Mouse (Mus musculus) intestine, postnatal 0 days (tissue): ENCODE measurements around the gene Cux1. TPM values are rescaled to one million over a fixed set of nuclear protein-coding genes. Genes with fewer than 3 reads are reported as not detected.

ENCODE experiments used
- ATAC-seq: fragments of 200-750 bp; cut with Nextera tagmentation; 2 replicates; pipeline ENCODE4 v1.8.0; 2017; ENCODE audit warnings: mild to moderate bottlenecking, moderate TSS enrichment, moderate library complexity
- H3K27ac ChIP-seq: fragments of 300-500 bp; sonication (generic); 2 replicates; pipeline ENCODE4 v1.5.1; 2014; ENCODE audit warnings: mild to moderate bottlenecking, low read depth, low read length, moderate library complexity
- H3K27me3 ChIP-seq: fragments of 300-500 bp; sonication (generic); replicated peaks from 2 replicates; pipeline ENCODE4 v1.6.1; 2014; ENCODE audit warnings: low read length, mixed read lengths; ENCODE audit not compliant: control insufficient read depth, insufficient read depth
- H3K36me3 ChIP-seq: fragments of 300-500 bp; sonication (generic); 2 replicates; pipeline ENCODE4 v1.6.1; 2014; ENCODE audit warnings: mild to moderate bottlenecking, moderate library complexity; ENCODE audit not compliant: control insufficient read depth, insufficient read depth
- H3K4me1 ChIP-seq: fragments of 300-500 bp; sonication (generic); replicated peaks from 2 replicates; pipeline ENCODE4 v1.6.1; 2014; ENCODE audit warnings: antibody characterized with exemption, low read length, mixed read lengths; ENCODE audit not compliant: control insufficient read depth, insufficient read depth
- H3K4me2 ChIP-seq: fragments of 300-500 bp; sonication (generic); replicated peaks from 2 replicates; pipeline ENCODE4 v1.6.1; 2014; ENCODE audit warnings: low read depth, mild to moderate bottlenecking, moderate library complexity
- H3K4me3 ChIP-seq: fragments of 300-500 bp; sonication (generic); 2 replicates; pipeline ENCODE4 v1.5.1; 2014; ENCODE audit warnings: low read depth, low read length
- H3K9ac ChIP-seq: fragments of 300-500 bp; sonication (generic); 2 replicates; pipeline ENCODE4 v1.6.1; 2014; ENCODE audit warnings: mild to moderate bottlenecking, low read depth, low read length
- H3K9me3 ChIP-seq: fragments of 300-500 bp; sonication (generic); 2 replicates; pipeline ENCODE4 v1.6.1; 2016; ENCODE audit warnings: mixed run types; ENCODE audit not compliant: control insufficient read depth
- CTCF ChIP-seq: sonication (generic); IDR thresholded peaks from 2 replicates; pipeline ENCODE4 v1.5.1; 2016; ENCODE audit warnings: low read depth, mild to moderate bottlenecking, control low read depth, antibody characterized with exemption, moderate library complexity
- WGBS: fragments of 180-500 bp; shearing (Covaris S2); extraction: QIAGEN DNeasy Blood & Tissue Kit; methylation state at CpG from one replicate; pipeline ENCODE4 v1.1.7; 2014; 5-methylcytosine and 5-hydroxymethylcytosine counted together
- polyA plus RNA-seq: library from polyadenylated mRNA; unstranded; fragments of >200 nt; fragmentation: Nextera tagmentation; extraction: Ambion mirVana; gene quantifications from 2 replicates; pipeline ENCODE4 v1.2.1, GENCODE M21; 2015

The Cux1 gene
- polyA plus RNA-seq, 1 experiment from 2014 or later = 29.4 TPM

GRCm38 (mm10) chr5:136510609-136511008 lies 56.7 kb downstream of the Cux1 start:
- H3K4me3 ChIP-seq = no peak overlapping the region
- H3K9me3 ChIP-seq = no peaks in the 10 kb centered on the region
- no peak overlapping the region for H3K27ac ChIP-seq
- no peak for ATAC-seq
- H3K27me3 ChIP-seq = no peaks in the 10 kb centered on the region
- no peak overlapping the region for H3K4me2 ChIP-seq
- H3K36me3 ChIP-seq = no peaks in the 10 kb centered on the region
- TF ChIP-seq CTCF = no peak
- WGBS = 95% methylated on average over 5 of the region's 5 CpGs
- no peak overlapping the region for H3K9ac ChIP-seq
- no peaks in the 10 kb centered on the region for H3K4me1 ChIP-seq

- no peak for ATAC-seq
- no peak for TF ChIP-seq CTCF
- Histone ChIP-seq H3K4me3 (no peak overlapping the region), H3K27ac (no peak overlapping the region), H3K9ac (no peak overlapping the region), H3K4me2 (no peak overlapping the region), H3K27me3 (no peaks in the 10 kb centered on the region), H3K4me1 (no peaks in the 10 kb centered on the region), H3K36me3 (no peaks in the 10 kb centered on the region), H3K9me3 (no peaks in the 10 kb centered on the region)
- WGBS = 87% methylated on average over 4 of the region's 4 CpGs
Observed at GRCm38 (mm10) chr5:136507629-136508028, 59.7 kb downstream of the Cux1 start.

GRCm38 (mm10) chr5:136506262-136506661 lies 61.0 kb downstream of the Cux1 start:
- H3K27me3 ChIP-seq = no peaks in the 10 kb centered on the region
- no peak overlapping the region for H3K27ac ChIP-seq
- H3K36me3 ChIP-seq = no peaks in the 10 kb centered on the region
- 89% methylated on average over 1 of the region's 1 CpGs for WGBS
- no peak overlapping the region for H3K4me3 ChIP-seq
- no peaks in the 10 kb centered on the region for H3K9me3 ChIP-seq
- no peak overlapping the region for H3K4me2 ChIP-seq
- ATAC-seq = no peak
- no peak overlapping the region for H3K9ac ChIP-seq
- no peak for TF ChIP-seq CTCF
- H3K4me1 ChIP-seq = no peaks in the 10 kb centered on the region

DNA sequence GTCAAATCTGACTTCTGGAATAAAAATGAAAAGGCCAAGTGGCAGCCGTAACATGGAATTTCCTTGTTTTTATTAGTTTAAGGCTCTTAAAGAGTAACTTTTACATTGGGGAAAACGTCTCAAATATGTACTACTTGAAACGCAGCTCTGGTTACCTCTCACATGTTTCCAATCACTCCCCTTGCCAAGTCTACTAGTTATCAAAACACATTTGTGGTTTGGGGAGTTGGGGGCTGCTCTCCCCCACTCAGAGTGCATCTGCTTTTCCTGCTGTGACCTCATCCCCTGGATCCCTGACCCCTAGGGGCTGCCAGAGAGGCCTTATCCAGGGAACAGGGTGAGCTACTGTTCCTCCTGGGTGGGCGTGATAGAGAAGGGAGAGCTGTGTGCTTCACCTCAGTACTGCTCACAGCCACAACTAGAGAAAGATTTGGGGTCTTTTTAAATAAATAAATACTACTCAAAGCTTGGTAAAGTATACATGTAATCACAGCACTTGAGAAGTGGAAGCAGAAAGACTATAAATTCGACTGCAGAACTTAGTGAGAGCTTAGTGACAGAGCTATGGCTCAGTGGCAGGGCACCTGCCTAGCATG lies 64.7 kb downstream of the Cux1 start:
- 45% methylated on average over 5 of the region's 5 CpGs for WGBS
- no peaks in the 10 kb centered on the region for H3K4me1 ChIP-seq
- ATAC-seq = no peak
- no peaks in the 10 kb centered on the region for H3K9me3 ChIP-seq
- H3K4me3 ChIP-seq = no peak overlapping the region
- H3K36me3 ChIP-seq = no peaks in the 10 kb centered on the region
- no peak overlapping the region for H3K27ac ChIP-seq
- H3K4me2 ChIP-seq = no peak overlapping the region
- no peak for TF ChIP-seq CTCF
- no peak overlapping the region for H3K9ac ChIP-seq
- H3K27me3 ChIP-seq = no peaks in the 10 kb centered on the region

GRCm38 (mm10) chr5:136500307-136500871 lies 66.9 kb downstream of the Cux1 start:
- H3K27me3 ChIP-seq = no peaks in the 10 kb centered on the region
- no peak overlapping the region for H3K4me3 ChIP-seq
- no peaks in the 10 kb centered on the region for H3K9me3 ChIP-seq
- H3K4me1 ChIP-seq = no peaks in the 10 kb centered on the region
- no peak overlapping the region for H3K4me2 ChIP-seq
- H3K9ac ChIP-seq = no peak overlapping the region
- no peak for TF ChIP-seq CTCF
- no peaks in the 10 kb centered on the region for H3K36me3 ChIP-seq
- no peak for ATAC-seq
- H3K27ac ChIP-seq = no peak overlapping the region
- WGBS = 52% methylated on average over 6 of the region's 6 CpGs

- no peaks in the 10 kb centered on the region for H3K27me3 ChIP-seq
- no peak overlapping the region for H3K9ac ChIP-seq
- H3K27ac ChIP-seq = no peak overlapping the region
- WGBS = 95% methylated on average over 2 of the region's 2 CpGs
- no peak for ATAC-seq
- H3K36me3 ChIP-seq = no peaks in the 10 kb centered on the region
- no peaks in the 10 kb centered on the region for H3K9me3 ChIP-seq
- H3K4me2 ChIP-seq = no peak overlapping the region
- no peak for TF ChIP-seq CTCF
- no peaks in the 10 kb centered on the region for H3K4me1 ChIP-seq
- H3K4me3 ChIP-seq = no peak overlapping the region
Observed at GRCm38 (mm10) chr5:136499316-136499715, 68.0 kb downstream of the Cux1 start.
